In the genomic region with DNA sequence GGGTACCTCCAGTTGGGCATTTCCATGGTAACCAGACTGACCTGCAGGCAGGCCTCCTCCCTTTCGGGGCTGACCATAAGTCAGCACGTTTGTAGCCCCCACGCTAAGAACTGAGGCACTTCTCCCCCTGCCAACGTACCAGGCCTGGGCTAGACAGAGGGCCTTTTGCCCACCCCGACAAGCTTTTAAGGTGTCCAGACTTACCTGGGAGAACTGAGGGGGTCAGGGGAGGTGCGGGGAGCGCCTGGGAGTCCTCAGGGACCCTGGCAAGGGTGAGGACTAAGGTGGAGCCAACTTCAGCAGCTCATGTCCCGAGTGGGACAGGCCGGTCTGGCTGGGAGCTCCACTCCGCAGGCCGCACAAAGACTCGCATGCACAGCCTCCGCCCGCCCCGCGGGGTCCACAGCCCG, we compare ENCODE assay signal across 8 mouse cellular contexts. TPM values are rescaled to one million over a fixed set of nuclear protein-coding genes. Genes with fewer than 3 reads are reported as not detected.
DNase-seq lines count a peak whose midpoint lies in the region; ATAC-seq and TF ChIP-seq lines count a peak whose summit lies in the region.

No protein-coding gene starts in this region.

- H3K36me3 ChIP-seq in kidney, adult 2 months (ENCODE audit: control insufficient read depth, insufficient read depth, low read length) = peaks cover 4% of the 10 kb centered on the region; the same call in 1 of the 2 replicates
- H3K36me3 ChIP-seq in heart, embryonic 14.5 days (ENCODE audit: control insufficient read depth, insufficient read depth, low read length) = peaks cover 26% of the 10 kb centered on the region
- H3K36me3 ChIP-seq in liver, adult 2 months (ENCODE audit: control insufficient read depth, insufficient read depth, low read length) = peaks cover 13% of the 10 kb centered on the region
- peaks cover 29% of the 10 kb centered on the region for H3K36me3 ChIP-seq in stomach, embryonic 14.5 days (ENCODE audit: control insufficient read depth, insufficient read depth, low read length)

- 3% methylated on average over 17 of the region's 17 CpGs for WGBS in kidney, adult 2 months
- WGBS in bone marrow, adult 2 months = under 1% methylated on average over 17 of the region's 17 CpGs
- WGBS in heart, embryonic 14.5 days = 0% methylated on average over 17 of the region's 17 CpGs
- WGBS in liver, adult 2 months = 10% methylated on average over 17 of the region's 17 CpGs
- 2% methylated on average over 14 of the region's 17 CpGs for WGBS in stomach, embryonic 14.5 days

- peak overlapping the region; percentile 64 for H3K4me3 ChIP-seq in kidney, adult 2 months (ENCODE audit: insufficient read depth, low read depth, low read length)
- peak overlapping the region; percentile 81 for H3K4me3 ChIP-seq in bone marrow, adult 2 months (replicated peaks; ENCODE audit: control insufficient read depth, low read depth, low read length)
- H3K4me3 ChIP-seq in heart, embryonic 14.5 days (ENCODE audit: control insufficient read depth in 1 of 2, insufficient read depth in 1 of 2, low read depth in 1 of 2, low read length in 2 of 2) = peak overlapping the region; percentile 72 to 91
- H3K4me3 ChIP-seq in liver, adult 2 months (ENCODE audit: insufficient read depth, low read depth, low read length) = peak overlapping the region; percentile 69
- H3K4me3 ChIP-seq in stomach, embryonic 14.5 days (ENCODE audit: low read depth, low read length) = peak overlapping the region; percentile 90

- TF ChIP-seq CTCF in kidney, adult 2 months (conservative IDR thresholded peaks at IDR 0.05; ENCODE audit: insufficient read depth, insufficient read length, low read depth, low read length) = no peak
- TF ChIP-seq CTCF in bone marrow, adult 2 months (IDR thresholded peaks at IDR 0.05; ENCODE audit: control insufficient read depth, insufficient read depth, low read length) = no peak
- no peak for TF ChIP-seq CTCF in liver, adult 2 months (IDR thresholded peaks at IDR 0.05; ENCODE audit: low read depth, low read length)

- H3K4me1 ChIP-seq in kidney, adult 2 months (ENCODE audit: control insufficient read depth, insufficient read depth, low read length) = peaks cover 44% of the 10 kb centered on the region
- H3K4me1 ChIP-seq in bone marrow, adult 2 months (ENCODE audit: control insufficient read depth, insufficient read depth, low read length) = peaks cover 12% of the 10 kb centered on the region
- peaks cover 49 to 65% of the 10 kb centered on the region in 2 experiments for H3K4me1 ChIP-seq in heart, embryonic 14.5 days (ENCODE audit: control insufficient read depth in 2 of 2, insufficient read depth in 2 of 2, low read length in 2 of 2)
- H3K4me1 ChIP-seq in liver, adult 2 months (ENCODE audit: control insufficient read depth, insufficient read depth, low read length) = peaks cover 22% of the 10 kb centered on the region
- H3K4me1 ChIP-seq in stomach, embryonic 14.5 days (ENCODE audit: control insufficient read depth, insufficient read depth, low read length) = peaks cover 59% of the 10 kb centered on the region

- no peak for DNase-seq in kidney, adult 2 months
- DNase-seq in kidney, postnatal 25 days = no peak
- no peak for DNase-seq in liver, adult 2 months (ENCODE audit: extremely low read depth, low read depth, low spot score)
- no peak for DNase-seq in gastrocnemius, postnatal 10 days
- DNase-seq in right cerebral cortex, postnatal 4 days = no peak

- H3K27me3 ChIP-seq in kidney, adult 2 months (replicated peaks; ENCODE audit: control insufficient read depth, insufficient read depth, low read length) = no peaks in the 10 kb centered on the region
- no peaks in the 10 kb centered on the region for H3K27me3 ChIP-seq in heart, embryonic 14.5 days (ENCODE audit: control insufficient read depth, insufficient read depth, low read length)
- H3K27me3 ChIP-seq in liver, adult 2 months (ENCODE audit: control insufficient read depth, insufficient read depth, low read length) = no peaks in the 10 kb centered on the region
- no peaks in the 10 kb centered on the region for H3K27me3 ChIP-seq in stomach, embryonic 14.5 days (ENCODE audit: control insufficient read depth, insufficient read depth, low read length)

- no peaks in the 10 kb centered on the region for H3K9me3 ChIP-seq in heart, embryonic 14.5 days (ENCODE audit: control insufficient read depth, low read length)
- H3K9me3 ChIP-seq in stomach, embryonic 14.5 days (ENCODE audit: control insufficient read depth, low read depth, low read length) = no peaks in the 10 kb centered on the region

- TF ChIP-seq POLR2A in kidney, adult 2 months (IDR thresholded peaks at IDR 0.05; ENCODE audit: low read depth, low read length) = no peak
- TF ChIP-seq POLR2A in bone marrow, adult 2 months (IDR thresholded peaks at IDR 0.05; ENCODE audit: borderline replicate concordance, control insufficient read depth, low read depth, low read length) = no peak
- no peak for TF ChIP-seq POLR2A in liver, adult 2 months (IDR thresholded peaks at IDR 0.05; ENCODE audit: extremely low read depth, insufficient read depth, low read length)

- peak overlapping the region; percentile 94 for H3K4me2 ChIP-seq in heart, embryonic 14.5 days (ENCODE audit: low read length)
- H3K4me2 ChIP-seq in stomach, embryonic 14.5 days (replicated peaks; ENCODE audit: low read depth, low read length) = peak overlapping the region; percentile 98

- ATAC-seq in heart, embryonic 14.5 days (ENCODE audit: insufficient number of reproducible peaks, insufficient read depth, low FRiP score, low read depth) = no peak
- ATAC-seq in stomach, embryonic 14.5 days (ENCODE audit: insufficient number of reproducible peaks, insufficient read depth, low FRiP score, low read depth) = peak; percentile 5; the same call in 1 of the 2 replicates

- peaks cover 16% of the 10 kb centered on the region; the same call in 1 of the 2 replicates for H3K79me2 ChIP-seq in liver, adult 2 months (ENCODE audit: control insufficient read depth, insufficient read depth, low read length)

- peak overlapping the region; percentile 89 for H3K9ac ChIP-seq in heart, embryonic 14.5 days (ENCODE audit: low read length)
- peak overlapping the region; percentile 65 for H3K9ac ChIP-seq in liver, adult 2 months (ENCODE audit: low read depth, low read length)
- H3K9ac ChIP-seq in stomach, embryonic 14.5 days (replicated peaks; ENCODE audit: low read depth, low read length) = peak overlapping the region; percentile 94

- no peak overlapping the region for H3K27ac ChIP-seq in kidney, adult 2 months (ENCODE audit: insufficient read depth, low read depth, low read length)
- peak overlapping the region; percentile 58 for H3K27ac ChIP-seq in bone marrow, adult 2 months (ENCODE audit: control insufficient read depth, insufficient read depth, low read depth, low read length, poor library complexity)
- peak overlapping the region; percentile 12 to 95; a peak in 3 of 4 replicates for H3K27ac ChIP-seq in heart, embryonic 14.5 days (replicated peaks in 1 of 2; ENCODE audit: control insufficient read depth in 1 of 2, insufficient read depth in 1 of 2, low read depth in 2 of 2, low read length in 2 of 2)
- no peak overlapping the region for H3K27ac ChIP-seq in liver, adult 2 months (replicated peaks; ENCODE audit: insufficient read depth, low read depth, low read length)
- H3K27ac ChIP-seq in stomach, embryonic 14.5 days (ENCODE audit: low read length) = peak overlapping the region; percentile 95

RNA-seq across cellular contexts. Expression of a gene that starts 5.8 kb away (rescaled TPM):
- polyA plus RNA-seq in kidney, adult 2 months (2012; rRNA removed) = 10.7 and 10.8 TPM in 2 replicates
- polyA plus RNA-seq in bone marrow, adult 2 months (2011; ENCODE audit: insufficient read depth, insufficient read length, low replicate concordance, missing spikeins) = 42.0 and 51.5 TPM in 2 replicates
- 24.6 and 26.4 TPM in 2 replicates for polyA plus RNA-seq in heart, embryonic 14.5 days (2014; fragmentation: Nextera tagmentation; extraction: Ambion mirVana)
- 1.1 and 2.1 TPM in 2 replicates for total RNA-seq in liver, adult 2 months (2014; rRNA removed)
- 5.0 and 11.7 TPM in 2 replicates for polyA plus RNA-seq in liver, adult 2 months (2012; rRNA removed)
- 45.9 and 49.4 TPM in 2 replicates for polyA plus RNA-seq in stomach, embryonic 14.5 days (2014; fragmentation: Nextera tagmentation; extraction: Ambion mirVana)
- 10 to 100 TPM; 12.8 to 23.6 TPM for total RNA-seq in gastrocnemius, postnatal 10 days (2021)

RNA-seq across cellular contexts. Expression of a gene that starts 6.2 kb away (rescaled TPM):
- 107 and 111 TPM in 2 replicates for polyA plus RNA-seq in kidney, adult 2 months (2012; rRNA removed)
- 177 and 217 TPM in 2 replicates for polyA plus RNA-seq in bone marrow, adult 2 months (2011; ENCODE audit: insufficient read depth, insufficient read length, low replicate concordance, missing spikeins)
- polyA plus RNA-seq in heart, embryonic 14.5 days (2014; fragmentation: Nextera tagmentation; extraction: Ambion mirVana) = 58.8 and 66.5 TPM in 2 replicates
- 14.9 and 18.1 TPM in 2 replicates for total RNA-seq in liver, adult 2 months (2014; rRNA removed)
- polyA plus RNA-seq in liver, adult 2 months (2012; rRNA removed) = 27.9 and 42.1 TPM in 2 replicates
- 75.9 and 78.9 TPM in 2 replicates for polyA plus RNA-seq in stomach, embryonic 14.5 days (2014; fragmentation: Nextera tagmentation; extraction: Ambion mirVana)
- 10 to 100 TPM; 36.2 to 50.3 TPM for total RNA-seq in gastrocnemius, postnatal 10 days (2021)

RNA-seq across cellular contexts. Expression of a gene that starts 35.5 kb away (rescaled TPM):
- polyA plus RNA-seq in kidney, adult 2 months (2012; rRNA removed) = 4.8 and 5.5 TPM in 2 replicates
- polyA plus RNA-seq in bone marrow, adult 2 months (2011; ENCODE audit: insufficient read depth, insufficient read length, low replicate concordance, missing spikeins) = 1.2 and 1.9 TPM in 2 replicates
- 3.3 and 4.0 TPM in 2 replicates for polyA plus RNA-seq in heart, embryonic 14.5 days (2014; fragmentation: Nextera tagmentation; extraction: Ambion mirVana)
- total RNA-seq in liver, adult 2 months (2014; rRNA removed) = 2.3 and 2.9 TPM in 2 replicates
- 3.2 TPM in 2 replicates for polyA plus RNA-seq in liver, adult 2 months (2012; rRNA removed)
- 4.1 and 4.2 TPM in 2 replicates for polyA plus RNA-seq in stomach, embryonic 14.5 days (2014; fragmentation: Nextera tagmentation; extraction: Ambion mirVana)
- total RNA-seq in gastrocnemius, postnatal 10 days (2021) = 1 to 10 TPM; 3.0 to 5.1 TPM

RNA-seq across cellular contexts. Expression of a gene that starts 36.8 kb away (rescaled TPM):
- polyA plus RNA-seq in kidney, adult 2 months (2012; rRNA removed) = 8.4 and 10.0 TPM in 2 replicates
- 36.1 and 52.2 TPM in 2 replicates for polyA plus RNA-seq in bone marrow, adult 2 months (2011; ENCODE audit: insufficient read depth, insufficient read length, low replicate concordance, missing spikeins)
- polyA plus RNA-seq in heart, embryonic 14.5 days (2014; fragmentation: Nextera tagmentation; extraction: Ambion mirVana) = 36.5 and 37.1 TPM in 2 replicates
- total RNA-seq in liver, adult 2 months (2014; rRNA removed) = 3.4 and 3.8 TPM in 2 replicates
- polyA plus RNA-seq in liver, adult 2 months (2012; rRNA removed) = 5.6 and 7.3 TPM in 2 replicates
- 79.7 and 92.8 TPM in 2 replicates for polyA plus RNA-seq in stomach, embryonic 14.5 days (2014; fragmentation: Nextera tagmentation; extraction: Ambion mirVana)
- total RNA-seq in gastrocnemius, postnatal 10 days (2021) = 10 to 100 TPM; 22.9 to 26.4 TPM

RNA-seq across cellular contexts. Expression of a gene that starts 40.6 kb away (rescaled TPM):
- 11.4 and 12.2 TPM in 2 replicates for polyA plus RNA-seq in kidney, adult 2 months (2012; rRNA removed)
- polyA plus RNA-seq in bone marrow, adult 2 months (2011; ENCODE audit: insufficient read depth, insufficient read length, low replicate concordance, missing spikeins) = 2.8 and 5.3 TPM in 2 replicates
- 13.9 and 14.1 TPM in 2 replicates for polyA plus RNA-seq in heart, embryonic 14.5 days (2014; fragmentation: Nextera tagmentation; extraction: Ambion mirVana)
- total RNA-seq in liver, adult 2 months (2014; rRNA removed) = 3.8 and 4.2 TPM in 2 replicates
- polyA plus RNA-seq in liver, adult 2 months (2012; rRNA removed) = 4.9 and 5.2 TPM in 2 replicates
- polyA plus RNA-seq in stomach, embryonic 14.5 days (2014; fragmentation: Nextera tagmentation; extraction: Ambion mirVana) = 18.5 and 21.0 TPM in 2 replicates
- total RNA-seq in gastrocnemius, postnatal 10 days (2021) = 10 to 100 TPM; 12.5 to 15.0 TPM

Comparison
In these comparisons a context has a peak if more than half of its experiments do, and no peak if none do; other contexts are left out.
1. H3K27ac ChIP-seq: peak in bone marrow, adult 2 months (single experiment), heart, embryonic 14.5 days (2 of 2) and stomach, embryonic 14.5 days (single experiment); none in kidney, adult 2 months (single experiment) and liver, adult 2 months (single experiment).
2. Peak in every context shown above with its lines, with median percentiles within 50 percentile points of each other: H3K4me3 ChIP-seq and H3K9ac ChIP-seq.